Mouse (Mus musculus) lung, postnatal 4 days (tissue): ENCODE measurements around the gene Smarca2.

ENCODE experiments used
- DNase-seq, 2 experiments: peaks; one replicate each; pipeline ENCODE4 v3.0.0; 2021

Smarca2 gene

DNA sequence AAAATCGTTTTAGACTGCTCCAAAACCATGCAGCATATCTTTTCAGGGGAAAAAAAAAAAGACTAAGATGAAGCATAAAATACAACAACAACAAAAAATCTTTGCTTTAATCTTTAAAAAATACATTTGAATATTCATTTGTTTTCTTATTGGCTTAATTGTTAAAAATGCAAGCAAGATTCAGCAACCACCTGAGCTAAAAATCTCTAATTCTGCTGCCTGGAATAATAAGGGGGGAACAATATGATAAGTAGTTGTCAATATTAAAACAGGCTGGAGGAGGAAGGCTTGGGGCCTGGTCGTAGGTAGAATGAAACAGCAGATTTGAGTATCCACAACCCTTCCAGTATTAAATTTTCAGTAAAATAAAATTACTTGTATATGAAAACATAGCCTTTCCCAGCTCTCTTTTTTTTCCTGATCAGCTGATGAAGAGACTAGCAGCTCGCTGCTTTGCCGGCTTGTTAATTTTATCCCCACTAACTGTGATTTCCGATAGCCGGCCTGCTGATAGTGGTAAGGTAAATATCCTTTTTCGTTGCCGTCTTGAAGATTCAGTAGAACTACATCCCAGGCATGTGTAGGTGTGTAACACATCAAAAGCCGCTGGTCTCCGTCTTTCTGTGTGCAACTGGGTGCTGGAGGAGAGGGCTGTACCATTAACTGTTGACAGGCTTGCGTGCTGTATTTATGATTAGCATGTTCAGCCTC is 144.7 kb downstream of the Smarca2 start:
- DNase-seq, result peak in 1 of 2 experiments; percentile 10

DNA sequence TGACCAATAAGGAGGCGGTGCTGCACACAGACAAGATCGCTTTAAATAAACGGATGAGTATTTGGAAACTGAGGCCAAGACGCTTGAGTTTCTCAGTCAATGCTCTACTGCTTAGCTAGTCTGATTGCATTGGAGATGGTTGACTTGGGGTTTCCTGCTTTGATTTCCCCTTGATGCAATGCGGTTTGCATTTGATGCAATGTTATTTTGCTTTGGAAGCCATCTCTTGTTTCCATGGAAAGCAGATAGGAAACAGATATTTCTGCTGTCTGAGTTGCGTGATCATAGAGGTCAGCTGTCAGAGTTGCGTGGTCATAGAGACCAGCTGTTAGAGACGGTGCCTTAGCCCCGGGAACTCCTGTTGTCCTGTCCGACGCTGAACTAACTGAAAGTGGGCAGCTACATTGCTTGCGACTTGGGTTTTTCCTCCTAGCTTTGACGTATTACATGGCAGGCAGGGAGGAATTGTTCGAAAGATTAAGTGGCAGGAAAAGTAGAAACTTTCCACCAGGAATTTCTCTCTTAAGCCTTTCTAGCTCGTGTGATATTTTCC is 147.8 kb downstream of the Smarca2 start:
- DNase-seq, result peak; percentile 56 to 77

DNA sequence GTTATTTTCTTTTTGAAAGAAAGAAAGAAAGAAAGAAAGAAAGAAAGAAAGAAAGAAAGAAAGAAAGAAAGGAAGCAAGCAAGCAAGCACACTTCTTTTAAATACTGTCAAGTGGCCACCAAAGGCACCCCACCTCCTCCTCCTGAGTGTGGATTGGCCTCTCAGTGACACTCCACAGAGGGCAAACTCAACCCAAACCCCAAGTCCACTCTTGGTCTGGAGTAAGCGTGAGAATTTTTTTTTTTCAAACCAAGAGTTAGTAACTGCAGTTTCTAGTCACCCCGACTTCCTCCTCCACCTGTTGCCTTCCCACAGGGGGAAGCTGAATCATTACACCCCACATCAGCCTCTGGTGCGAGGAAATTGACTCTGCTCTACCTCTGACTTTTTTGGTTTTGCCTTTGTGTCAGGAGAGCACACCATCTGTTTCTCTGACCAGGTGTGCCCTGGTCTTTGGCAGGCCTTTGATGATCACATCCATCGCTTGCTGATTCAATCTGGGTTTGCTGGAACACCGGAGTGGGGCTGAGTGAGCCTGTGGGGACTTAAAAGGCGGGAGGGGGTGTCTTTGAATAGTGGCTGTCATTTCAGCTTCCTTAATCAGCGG is 148.5 kb downstream of the Smarca2 start:
- DNase-seq, result no peak

DNA sequence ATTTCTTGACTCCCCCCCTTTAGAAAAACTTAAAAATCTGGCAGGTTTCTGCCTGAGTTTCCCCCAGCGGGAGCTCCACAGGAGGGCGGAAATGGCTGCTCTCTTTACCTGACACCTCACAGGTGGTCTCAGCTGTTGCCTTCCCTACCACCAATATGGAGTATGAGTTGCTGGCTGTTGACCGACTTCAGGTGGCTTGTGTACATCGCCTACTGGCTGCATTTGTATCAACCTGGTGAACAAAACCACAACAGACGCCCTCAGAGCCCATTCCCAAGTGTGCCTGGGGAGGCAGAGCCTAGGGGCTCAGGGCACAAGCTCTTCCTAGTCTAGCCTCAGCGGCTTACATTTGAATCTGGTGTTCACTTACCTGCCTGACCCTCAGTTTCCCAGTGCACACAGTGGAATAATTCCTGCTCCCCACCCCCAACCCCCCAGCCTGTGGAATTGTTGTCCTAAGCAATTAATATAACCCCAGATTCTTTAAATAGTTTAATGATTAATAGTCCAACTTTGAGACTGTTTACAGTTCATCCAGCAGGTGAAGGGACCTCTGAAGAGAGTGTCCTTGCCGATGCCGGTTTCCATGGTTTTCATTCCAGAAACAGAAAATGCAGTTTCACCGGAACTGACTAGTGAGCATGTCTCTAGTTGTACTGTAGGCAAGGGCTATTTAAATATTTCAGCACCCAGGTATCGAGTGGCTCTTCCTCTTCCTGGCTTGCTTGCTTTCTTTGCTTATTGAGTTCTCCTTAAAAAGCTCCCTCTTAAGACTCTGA is 149.4 kb downstream of the Smarca2 start:
- peak; percentile 22 to 37 for DNase-seq

DNA sequence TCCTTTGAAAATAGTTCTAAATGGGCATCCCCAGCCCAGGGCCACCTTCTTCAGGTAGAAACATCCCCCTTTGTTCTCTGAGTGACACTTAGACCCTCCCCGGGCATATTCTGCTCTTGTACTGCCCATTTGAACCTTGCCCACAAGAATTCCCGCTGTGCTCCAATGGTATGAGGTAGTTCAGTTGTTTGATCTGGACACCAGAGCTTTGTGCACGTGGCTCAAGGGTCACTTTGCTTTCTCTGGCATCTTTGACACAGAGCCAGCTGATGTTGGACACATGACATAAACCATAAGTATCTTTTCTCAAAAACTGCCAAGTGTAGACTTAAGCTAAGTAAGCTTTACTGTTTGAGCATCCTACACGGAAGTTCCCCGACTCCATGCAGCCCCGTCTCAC is 151.1 kb downstream of the Smarca2 start:
- DNase-seq, result peak; percentile 10 to 47

DNA sequence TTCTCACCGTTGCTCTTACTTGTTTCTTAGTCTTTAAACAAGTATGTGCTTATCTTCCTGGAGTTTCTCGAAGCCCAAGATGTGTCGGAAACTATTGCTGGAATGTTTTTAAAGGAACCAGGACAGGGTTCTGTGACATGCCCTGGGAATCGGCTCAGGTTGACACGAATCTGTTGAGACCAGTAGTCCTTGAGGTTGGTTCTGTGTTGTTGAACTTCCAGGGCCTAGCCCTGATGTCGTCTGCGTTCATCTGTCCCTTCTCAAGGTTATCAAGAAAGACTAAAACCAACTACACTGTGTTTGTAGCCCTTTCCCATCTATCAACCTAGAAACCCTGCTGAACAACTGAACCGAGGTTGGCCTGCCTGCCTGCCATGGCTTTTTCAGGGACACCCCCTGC is 151.5 kb downstream of the Smarca2 start:
- DNase-seq, result no peak

DNA sequence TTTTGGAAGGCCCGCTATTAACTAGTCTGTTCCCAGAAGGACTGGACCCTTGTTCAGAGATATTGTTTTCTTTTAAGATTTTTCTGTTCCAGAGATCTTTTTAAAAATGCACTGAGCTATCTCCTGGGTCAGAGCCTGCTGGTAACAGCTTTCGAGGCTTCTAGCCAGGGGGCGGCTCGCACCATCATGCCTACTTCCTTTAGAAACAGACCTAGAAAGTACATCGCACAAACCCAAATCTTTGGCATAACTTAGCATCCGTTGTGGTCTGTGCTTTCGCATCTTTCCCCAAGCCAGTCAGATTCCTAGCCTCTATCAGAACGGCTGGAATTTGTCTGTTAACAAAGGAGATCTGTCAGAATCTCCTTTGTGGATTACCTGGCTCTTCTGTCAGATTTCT is 153.3 kb downstream of the Smarca2 start:
- DNase-seq, result no peak

DNA sequence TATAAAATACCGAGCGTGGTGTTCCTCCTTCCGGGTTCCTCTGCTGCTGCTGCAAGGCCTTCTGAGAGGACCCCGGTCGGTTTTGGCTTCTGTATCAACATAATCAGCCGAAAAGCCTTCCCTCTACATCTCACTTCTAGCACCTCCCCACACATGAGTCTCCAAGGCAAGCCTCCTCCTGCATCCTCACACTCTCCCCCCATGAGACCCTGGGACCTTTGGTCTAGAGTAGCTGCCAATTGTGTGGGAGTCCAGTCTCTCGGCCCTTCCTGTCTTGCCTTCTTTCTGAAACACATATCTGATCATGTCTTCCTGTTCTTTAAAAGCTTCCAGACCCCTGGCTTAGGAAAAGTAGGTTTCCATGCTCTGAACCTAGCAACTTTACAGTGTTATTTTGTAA is 153.8 kb downstream of the Smarca2 start:
- no peak for DNase-seq

DNA sequence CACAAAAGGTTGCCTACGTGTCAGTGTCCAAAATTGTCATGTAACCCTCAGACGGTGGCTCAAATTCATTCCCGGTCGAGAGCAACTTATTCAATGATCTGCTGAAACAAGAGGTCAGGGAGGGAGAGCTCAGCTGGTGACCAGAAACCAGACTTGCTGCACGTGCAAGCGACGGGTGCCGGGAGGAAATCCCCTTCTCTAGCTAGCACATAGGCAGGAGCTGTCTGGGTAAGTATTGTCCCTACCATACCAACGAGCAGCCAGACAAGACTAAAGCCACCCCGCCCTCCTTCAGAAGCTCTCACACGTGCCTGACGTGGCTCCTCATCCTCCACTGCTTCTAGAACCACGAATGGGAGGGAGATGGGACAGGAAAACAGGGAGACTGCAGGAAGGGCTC is 154.4 kb downstream of the Smarca2 start:
- no peak for DNase-seq

DNA sequence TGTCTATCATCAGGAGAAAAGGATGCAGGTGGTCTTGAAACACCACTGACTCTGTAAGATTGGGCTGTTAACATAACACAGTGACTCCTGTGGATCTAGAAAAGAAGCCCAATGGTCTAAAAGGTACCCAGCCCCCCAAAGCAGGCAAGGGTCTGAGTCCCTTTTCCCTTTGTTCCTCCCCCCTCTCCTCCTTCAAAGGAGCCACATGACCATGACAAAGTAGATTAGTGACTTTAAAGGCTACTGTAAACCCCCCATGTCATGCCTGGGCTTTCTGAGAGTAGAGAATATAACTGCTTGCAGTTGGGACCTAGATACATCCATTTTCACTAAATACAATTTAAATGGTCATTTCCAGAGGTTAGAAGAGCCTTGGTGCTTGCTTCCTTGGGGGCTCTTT is 156.4 kb downstream of the Smarca2 start:
- no peak for DNase-seq

DNA sequence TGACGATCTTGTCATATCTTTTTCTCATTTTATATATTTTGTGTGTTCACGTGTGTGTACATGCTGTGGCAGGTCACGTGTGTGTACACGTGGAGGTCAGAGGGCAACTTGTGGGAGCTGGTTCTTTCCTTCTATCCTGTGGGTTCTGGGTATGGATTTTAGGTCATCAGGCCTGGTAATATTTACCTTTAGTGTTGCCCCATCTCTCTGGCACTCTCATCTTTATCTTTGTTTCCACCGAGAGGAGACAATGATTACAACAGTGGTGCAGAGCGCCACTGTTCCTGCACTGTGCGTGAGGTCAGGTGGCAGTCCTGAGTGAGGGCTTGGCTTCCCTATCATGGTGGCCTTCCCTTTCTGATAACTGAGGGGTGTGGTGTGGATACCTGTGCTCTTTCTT is 160.6 kb downstream of the Smarca2 start:
- DNase-seq, result no peak

DNA sequence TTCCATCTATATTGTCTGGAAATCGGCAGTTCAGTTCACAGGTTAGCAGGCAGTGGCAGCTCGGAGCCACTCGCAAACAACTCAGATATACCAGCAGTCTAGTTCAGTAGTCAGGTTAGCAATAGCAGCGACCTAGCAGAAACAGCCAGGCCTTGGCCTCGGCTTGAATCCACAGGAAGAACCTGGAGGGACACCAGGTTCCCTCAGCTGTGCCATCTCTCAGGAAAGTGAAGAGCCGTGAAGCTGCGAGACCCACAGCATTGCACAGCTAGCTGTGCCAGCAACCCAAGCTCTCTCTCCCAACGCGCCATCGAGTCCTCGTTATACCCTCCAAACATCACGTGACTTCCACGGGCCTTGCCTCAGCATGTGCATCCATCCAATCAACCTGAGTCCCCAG is 162.6 kb downstream of the Smarca2 start:
- DNase-seq, result no peak

DNA sequence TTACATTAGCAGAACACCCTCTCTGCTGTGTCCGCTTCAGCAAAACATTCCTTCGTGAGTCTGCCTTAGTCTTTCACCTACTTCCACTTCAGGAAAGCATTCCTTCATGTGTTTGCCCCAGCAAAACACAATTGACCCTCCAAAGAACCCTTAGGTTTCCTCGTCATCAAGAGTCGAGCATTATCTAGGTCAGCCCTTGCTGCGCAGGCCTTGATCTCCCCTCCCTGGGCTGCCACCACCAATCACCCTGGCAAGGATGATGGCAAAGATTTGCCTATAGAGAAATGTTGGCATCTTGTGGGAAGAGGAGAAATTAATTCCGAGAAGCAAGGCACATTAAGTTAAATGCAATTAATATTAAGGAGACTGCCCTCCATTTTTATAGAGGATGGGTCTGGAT is 163.1 kb downstream of the Smarca2 start:
- no peak for DNase-seq

DNA sequence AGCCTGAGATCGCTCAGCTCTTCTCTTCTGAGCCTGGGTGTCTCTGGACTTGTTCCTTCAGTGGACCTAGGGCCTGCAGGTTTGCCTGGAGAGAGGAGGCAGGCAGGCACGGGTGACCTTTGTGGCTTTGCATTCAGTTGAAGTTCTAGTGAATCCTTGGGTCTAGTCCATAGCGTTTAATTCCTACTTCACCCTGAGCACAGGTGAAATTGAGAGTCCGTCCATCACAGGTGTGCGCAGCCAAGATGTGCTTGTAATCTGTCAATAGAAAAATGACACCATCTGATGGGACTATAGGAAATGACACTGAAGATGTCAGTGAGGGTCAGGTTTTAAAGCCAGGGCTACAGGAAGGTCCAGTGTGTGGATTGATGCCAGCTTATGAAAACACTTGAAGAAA is 164.0 kb downstream of the Smarca2 start:
- no peak for DNase-seq

DNA sequence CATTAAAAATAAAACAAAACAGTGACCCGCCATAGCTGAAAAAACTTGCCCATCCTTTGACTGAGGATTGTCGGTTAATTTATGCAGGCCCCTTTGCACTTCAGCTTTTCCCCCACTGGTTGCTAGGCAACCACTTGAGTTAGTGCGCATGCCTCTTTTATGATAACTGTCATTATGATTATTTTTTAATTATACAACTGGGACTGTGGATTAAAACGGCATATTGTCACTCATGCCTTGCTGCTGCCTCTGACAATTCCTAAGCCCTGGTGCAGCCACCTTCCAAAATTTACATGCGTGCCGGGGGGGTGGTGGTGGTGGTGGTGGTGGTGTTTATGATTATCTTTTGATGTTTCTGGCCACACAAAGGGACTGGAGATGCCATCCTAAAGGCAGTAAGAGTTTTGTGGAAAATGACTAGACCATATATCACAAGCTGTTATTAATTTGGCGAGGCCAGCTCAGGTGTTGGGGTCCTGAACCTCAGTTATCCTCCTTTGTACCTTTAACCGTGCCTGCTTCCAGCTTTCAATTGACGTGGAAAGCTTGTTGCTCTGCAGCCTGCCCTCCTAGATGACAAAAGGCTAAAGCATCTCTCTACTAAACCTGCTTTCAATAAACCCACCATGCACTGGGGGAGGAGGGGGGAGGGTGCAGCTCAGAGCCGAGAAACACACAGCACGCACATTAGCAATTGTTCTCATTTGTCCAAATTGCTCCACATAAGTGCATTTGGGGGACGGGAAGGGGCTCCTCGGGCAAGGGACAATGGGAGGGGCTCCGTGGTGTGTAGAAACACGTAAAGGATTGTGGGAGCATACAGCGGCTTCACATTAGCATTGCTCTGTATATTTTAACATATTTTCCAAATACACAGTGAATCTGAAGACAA is 165.0 kb downstream of the Smarca2 start:
- DNase-seq, result no peak

DNA sequence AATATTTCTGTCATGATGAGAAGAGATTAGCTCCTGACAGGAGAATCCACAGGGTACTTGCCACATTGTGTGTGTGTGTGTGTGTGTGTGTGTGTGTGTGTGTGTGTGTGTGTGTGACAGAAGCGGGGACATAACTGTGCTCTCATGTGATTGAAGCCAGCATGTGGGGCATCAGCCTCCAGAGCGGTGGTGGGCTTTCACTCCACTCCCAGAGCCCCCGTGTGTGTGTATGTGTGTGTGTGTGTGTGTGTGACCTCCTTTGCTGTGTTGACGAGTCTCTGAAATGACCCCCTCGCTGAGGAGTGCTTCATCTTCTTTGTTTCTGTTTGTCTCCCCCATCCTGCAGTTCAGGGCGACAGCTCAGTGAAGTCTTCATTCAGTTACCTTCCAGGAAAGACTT is 165.7 kb downstream of the Smarca2 start:
- DNase-seq, result no peak

DNA sequence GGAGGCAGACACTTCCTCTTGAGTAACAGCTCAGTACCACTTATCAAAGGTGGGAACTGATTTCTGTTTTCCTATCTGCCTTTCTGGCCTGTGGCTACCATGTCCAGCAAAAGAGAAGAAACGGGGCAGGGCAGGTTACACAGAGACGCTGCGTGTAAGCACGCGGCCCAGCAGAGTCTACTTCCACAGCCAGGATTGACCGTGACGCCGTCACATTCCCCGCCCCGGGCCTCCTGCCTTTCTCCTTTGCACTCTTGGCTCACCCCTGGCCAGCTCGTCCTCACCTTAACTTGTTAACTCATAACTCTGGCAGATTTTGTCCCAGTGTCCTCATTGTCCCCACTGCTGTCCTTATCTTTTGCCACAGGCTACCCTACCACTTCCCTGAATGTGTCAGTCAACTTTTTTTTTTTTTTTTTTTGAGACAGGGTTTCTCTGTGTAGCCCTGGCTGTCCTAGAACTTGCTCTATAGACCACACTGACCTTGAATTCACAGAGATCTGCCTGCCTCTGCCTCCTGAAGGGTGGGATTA is 167.3 kb downstream of the Smarca2 start:
- DNase-seq, result no peak

DNA sequence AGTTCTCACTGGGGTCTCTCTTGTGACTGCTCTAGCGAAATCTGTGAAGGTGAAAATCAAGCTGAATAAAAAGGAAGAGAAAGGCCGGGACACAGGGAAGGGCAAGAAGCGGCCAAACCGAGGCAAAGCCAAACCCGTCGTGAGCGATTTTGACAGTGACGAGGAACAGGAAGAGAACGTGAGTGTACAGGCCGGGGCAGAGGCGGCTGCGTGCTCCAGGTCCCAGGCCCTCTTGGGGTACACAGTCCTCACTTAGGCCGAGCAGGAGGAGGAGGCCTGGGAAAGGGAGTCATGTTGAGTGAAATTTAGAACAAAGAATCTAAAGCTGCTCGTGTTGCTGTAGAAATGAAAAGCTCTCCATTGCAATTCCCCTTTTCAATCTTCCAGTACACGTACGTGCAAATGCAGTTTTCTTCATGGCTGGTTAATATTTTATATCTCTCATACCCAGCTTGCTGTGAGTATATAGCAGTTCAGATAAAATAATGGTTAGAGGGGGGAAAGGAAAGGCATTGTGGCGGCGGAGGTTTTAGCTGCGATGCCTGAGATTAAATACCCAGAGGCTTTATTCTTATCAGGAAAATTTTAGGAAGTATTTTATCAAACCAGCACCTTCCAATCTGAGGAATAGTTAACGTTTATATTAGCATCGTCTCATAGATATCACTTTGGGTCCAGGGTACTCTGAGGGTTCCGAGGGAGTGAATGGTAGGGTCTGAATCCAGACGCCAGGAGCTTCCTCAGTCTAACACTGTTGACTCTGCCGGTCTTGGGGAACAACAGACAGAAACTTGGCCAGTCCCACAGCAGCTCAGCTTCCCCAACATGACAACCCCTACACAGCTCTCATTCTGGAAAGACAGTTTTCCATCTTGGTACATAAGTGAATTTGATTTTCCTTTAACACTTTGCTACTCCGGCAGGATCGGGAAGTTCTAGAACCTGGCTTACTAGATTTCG is 171.5 kb downstream of the Smarca2 start:
- DNase-seq, result no peak

DNA sequence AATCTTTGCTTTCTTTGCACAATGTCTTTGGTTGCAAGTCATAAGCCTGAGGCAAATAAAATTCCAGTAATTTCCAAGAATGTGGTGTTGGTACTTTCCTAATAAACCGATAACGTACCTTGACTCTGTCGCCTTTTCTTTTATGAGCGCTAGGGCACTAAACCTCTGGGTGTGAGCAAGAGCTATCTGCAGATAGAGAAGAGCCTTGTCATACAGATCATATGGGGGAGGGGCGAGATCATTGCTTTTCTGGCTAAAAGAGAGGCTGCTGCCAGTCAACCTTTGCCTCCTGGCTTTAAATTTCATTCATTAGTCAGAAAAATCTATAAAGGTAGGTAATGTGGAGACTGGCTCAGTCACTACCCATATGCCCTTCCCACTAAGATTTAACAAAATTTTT is 173.3 kb downstream of the Smarca2 start:
- DNase-seq, result no peak

DNA sequence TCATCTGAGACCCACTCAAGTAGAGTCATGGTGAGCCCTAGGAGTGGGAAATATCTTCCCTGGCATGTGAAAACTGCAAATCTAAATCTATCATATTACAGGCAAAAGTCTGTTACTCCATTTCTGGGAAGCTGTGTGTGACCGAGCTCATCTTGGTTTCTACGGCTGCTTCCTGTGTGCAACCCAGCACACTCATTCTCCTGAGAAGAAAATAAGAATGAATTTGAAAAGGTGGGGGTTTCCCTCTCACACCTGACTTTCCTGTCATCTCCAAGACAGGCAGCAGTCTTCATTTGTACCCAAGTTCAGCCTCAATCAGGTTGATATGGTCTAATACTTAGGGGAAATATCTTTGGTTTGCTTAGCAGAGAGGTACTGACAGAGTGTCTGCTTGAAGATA is 176.4 kb downstream of the Smarca2 start:
- DNase-seq, result no peak

DNA sequence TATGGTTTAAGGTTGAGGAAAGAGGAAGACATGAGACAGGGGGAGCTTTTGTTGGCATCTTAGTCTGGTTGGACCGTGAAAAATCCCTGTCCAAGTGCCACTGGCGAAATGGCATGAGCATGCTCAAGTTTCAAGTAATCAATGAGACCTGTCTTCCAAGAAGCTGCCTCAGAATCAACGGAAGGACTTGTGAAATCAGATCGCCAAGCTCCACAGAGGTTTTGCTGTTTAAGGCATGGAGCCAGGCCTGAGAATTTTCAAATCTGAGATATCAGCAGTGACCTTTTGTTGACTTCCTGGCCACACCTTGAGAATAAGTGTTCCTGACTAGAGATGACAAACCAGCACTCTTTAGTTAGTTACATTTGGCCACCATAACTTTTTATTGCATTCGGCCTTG is 183.6 kb downstream of the Smarca2 start:
- DNase-seq, result no peak
